9 mouse cellular contexts compared by ENCODE assay signal in genomic region chr16:72356515-72357357, GRCm38 (mm10). TPM values are rescaled to one million over a fixed set of nuclear protein-coding genes. Genes with fewer than 3 reads are reported as not detected.
DNase-seq lines count a peak whose midpoint lies in the region; ATAC-seq and TF ChIP-seq lines count a peak whose summit lies in the region.
"Had no signal": no experiment of that assay in that cellular context is flagged by ENCODE, and none has a peak within 500 bp of the region (broad histone marks: within the 10 kb centered on the region; RNA-seq: fewer than 3 reads in every experiment).

No protein-coding gene starts in this region.

- no peak for ATAC-seq in stomach, postnatal 0 days (ENCODE audit: low FRiP score, low TSS enrichment)

- no peak overlapping the region for H3K4me2 ChIP-seq in stomach, postnatal 0 days (replicated peaks; ENCODE audit: low read depth)

- no peak for TF ChIP-seq EP300 in stomach, postnatal 0 days (optimal IDR thresholded peaks at IDR 0.05)

- H3K9ac ChIP-seq in stomach, postnatal 0 days (ENCODE audit: low read length): no peak overlapping the region

- no peaks in the 10 kb centered on the region for H3K27me3 ChIP-seq in stomach, postnatal 0 days (ENCODE audit: control insufficient read depth, insufficient read depth, low read length)

- peak; percentile 78 for TF ChIP-seq CTCF in stomach, postnatal 0 days (IDR thresholded peaks at IDR 0.05; ENCODE audit: low read depth)

- H3K36me3 ChIP-seq in stomach, postnatal 0 days (ENCODE audit: control insufficient read depth, insufficient read depth, low read length): no peaks in the 10 kb centered on the region

- H3K9me3 ChIP-seq in stomach, postnatal 0 days (ENCODE audit: control insufficient read depth, low read length): no peaks in the 10 kb centered on the region

- no peaks in the 10 kb centered on the region for H3K4me1 ChIP-seq in stomach, postnatal 0 days (replicated peaks; ENCODE audit: control insufficient read depth, insufficient read depth)

- DNase-seq in adrenal gland, postnatal 10 days: peak; percentile 27
- DNase-seq in adrenal gland, adult 8-10 months: no peak
- DNase-seq in kidney, adult 9 months: peak; percentile 29
- DNase-seq in kidney, adult 11 months: no peak
- DNase-seq in thymus, postnatal 0 days (ENCODE audit: low spot score): peak; percentile 18
- no peak for DNase-seq in thymus, postnatal 4 days
- DNase-seq in stomach, postnatal 0 days (ENCODE audit: low spot score): no peak
- DNase-seq in cerebellum, postnatal 36 days: no peak

- H3K27ac ChIP-seq in stomach, postnatal 0 days (replicated peaks): no peak overlapping the region

- WGBS in stomach, postnatal 0 days: 82% methylated on average over 2 of the region's 2 CpGs

- no peak overlapping the region for H3K4me3 ChIP-seq in stomach, postnatal 0 days (ENCODE audit: low read depth, low read length)

RNA-seq across cellular contexts. Expression of gene Robo1, which starts 48.6 kb away (rescaled TPM):
- 10 to 100 TPM; 67.1 to 70.5 TPM for total RNA-seq in adrenal gland, postnatal 10 days (2021)
- 100 to 1,000 TPM; 112 to 184 (median 152) TPM for total RNA-seq in adrenal gland, adult 8-10 months (2022)
- polyA plus RNA-seq in thymus, postnatal 0 days (2015; fragmentation: Nextera tagmentation; extraction: Ambion mirVana): 3.2 and 4.2 TPM in 2 replicates
- polyA plus RNA-seq in stomach, postnatal 0 days (2015; fragmentation: Nextera tagmentation; extraction: Ambion mirVana): 6.2 and 6.3 TPM in 2 replicates
- total RNA-seq: common myeloid progenitor, adult 5-6 weeks had no signal

Comparison
In these comparisons a context has a peak if more than half of its experiments do, and no peak if none do; other contexts are left out.
1. DNase-seq: peak in adrenal gland, postnatal 10 days (single experiment), kidney, adult 9 months (single experiment) and thymus, postnatal 0 days (single experiment); none in adrenal gland, adult 8-10 months (single experiment), kidney, adult 11 months (single experiment), thymus, postnatal 4 days (single experiment), stomach, postnatal 0 days (single experiment) and cerebellum, postnatal 36 days (0 of 2).